Mouse (Mus musculus): ENCODE measurements around the gene Ttc27.

Gene Ttc27

DNA sequence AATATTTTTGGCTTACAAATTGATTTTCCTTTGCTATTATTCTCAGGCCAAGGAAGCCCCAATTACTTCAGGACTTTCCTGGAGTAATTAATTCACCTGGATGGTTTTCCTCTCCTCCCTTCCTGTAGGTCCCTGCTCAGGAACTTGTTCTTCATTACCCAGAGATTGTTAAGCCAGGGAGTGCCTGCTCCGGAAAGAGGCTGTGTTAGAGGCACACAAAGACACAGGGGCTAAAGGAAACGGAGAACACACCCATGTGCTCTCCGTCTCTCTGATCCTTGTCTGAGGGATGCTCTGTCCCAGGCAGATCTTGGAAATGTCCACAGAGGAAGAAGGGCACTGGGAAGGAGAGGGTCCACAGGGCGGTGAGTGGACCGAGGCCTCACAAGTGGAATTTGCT lies 158.2 kb downstream of the Ttc27 start:
- no peak for DNase-seq (ENCODE audit: low read depth in 1 of 2, low spot score in 2 of 2)

DNA sequence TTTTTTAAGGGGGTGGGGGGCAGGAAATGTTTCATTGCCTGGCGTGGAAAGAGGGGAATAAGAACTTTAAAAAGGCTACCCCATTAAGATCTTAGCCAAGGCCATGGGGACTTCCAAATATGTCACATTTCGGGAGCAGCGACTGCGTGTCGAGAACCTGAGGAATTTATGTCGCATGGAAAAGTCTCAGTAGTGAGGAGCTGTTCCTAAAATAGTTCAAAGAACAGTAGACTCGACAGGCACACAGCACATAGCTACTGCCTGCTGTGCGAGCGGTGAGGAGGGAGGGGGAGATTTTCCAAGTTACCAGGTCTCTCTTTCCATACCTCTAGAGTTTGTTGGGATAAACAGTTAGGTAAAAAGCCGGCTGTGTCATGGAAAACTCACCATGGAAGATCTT lies 159.4 kb downstream of the Ttc27 start:
- no peak for DNase-seq (ENCODE audit: low read depth in 1 of 2, low spot score in 2 of 2)

DNA sequence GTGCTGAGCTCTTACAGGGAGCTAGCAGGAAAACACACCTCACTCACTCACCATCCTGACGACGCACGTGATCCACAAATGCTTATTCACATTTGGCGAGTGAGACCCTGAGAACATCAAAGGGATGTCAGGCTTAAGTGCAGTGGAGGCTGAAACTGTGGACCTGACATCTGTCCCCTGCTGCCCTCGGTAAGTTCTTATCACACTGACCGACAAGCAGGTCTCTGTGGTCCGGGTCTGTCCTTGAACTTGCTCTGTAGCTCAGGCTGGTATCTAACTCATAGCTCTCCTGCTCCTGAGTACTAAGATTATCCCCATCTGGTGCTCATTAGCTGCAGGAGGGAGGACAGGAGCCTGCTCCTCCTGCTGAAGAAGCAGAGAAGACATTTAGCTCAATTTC lies 162.2 kb downstream of the Ttc27 start:
- no peak for DNase-seq (ENCODE audit: low read depth in 1 of 2, low spot score in 2 of 2)

DNA sequence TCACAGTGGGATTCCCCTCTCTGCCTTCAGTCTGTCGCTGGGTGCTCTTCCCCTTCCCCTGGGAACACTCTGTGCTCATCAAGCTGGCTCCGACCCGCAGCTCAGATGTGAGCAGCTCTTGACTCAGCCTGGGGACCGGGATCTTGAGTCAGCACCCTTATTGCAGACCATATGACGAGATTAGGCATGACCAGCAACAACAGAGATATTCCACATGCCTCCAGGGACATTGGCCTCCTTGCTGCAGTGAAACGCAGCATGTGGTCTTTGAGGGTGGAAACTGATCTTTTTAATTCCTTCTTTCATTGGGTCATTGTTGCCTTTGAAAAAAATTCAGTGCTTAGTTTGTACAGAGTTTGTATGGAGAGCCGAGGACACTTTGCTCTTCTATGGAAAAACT lies 169.5 kb downstream of the Ttc27 start:
- no peak for DNase-seq (ENCODE audit: low read depth in 1 of 2, low spot score in 2 of 2)

DNA sequence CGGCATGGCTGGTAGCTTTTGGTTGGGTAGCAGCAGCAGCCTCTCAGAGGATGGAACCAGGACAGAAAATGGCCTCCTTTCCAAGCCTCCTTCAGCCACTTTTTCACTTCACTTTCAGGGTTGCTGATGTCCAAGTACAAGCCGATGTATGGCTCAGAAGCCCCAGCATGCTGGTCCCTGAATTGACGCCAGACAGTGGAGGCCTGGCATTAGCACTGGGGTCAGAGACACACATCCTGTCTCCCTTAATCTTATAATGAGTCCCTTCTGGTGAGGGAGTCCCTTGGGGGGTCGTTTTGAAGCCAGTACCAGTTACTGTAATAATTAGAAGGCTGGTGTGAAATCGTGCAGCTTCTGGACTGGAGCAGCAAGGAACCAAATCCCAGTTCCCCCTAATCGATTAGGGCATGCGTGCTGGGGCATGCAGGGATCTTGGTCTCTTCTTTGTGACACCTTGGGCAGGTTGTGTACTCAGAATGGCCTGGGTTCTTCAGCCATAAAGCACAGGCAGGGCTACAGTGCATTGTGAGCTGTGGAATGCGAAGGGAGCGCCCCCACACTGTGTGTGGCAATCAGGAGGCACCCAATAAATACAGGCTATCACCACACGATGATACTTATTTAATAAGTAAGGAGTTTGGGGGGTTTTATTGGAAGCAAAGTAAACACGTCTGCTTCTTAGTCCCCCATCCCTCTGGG lies 171.5 kb downstream of the Ttc27 start:
- DNase-seq (ENCODE audit: low read depth in 1 of 2, low spot score in 2 of 2), result no peak

DNA sequence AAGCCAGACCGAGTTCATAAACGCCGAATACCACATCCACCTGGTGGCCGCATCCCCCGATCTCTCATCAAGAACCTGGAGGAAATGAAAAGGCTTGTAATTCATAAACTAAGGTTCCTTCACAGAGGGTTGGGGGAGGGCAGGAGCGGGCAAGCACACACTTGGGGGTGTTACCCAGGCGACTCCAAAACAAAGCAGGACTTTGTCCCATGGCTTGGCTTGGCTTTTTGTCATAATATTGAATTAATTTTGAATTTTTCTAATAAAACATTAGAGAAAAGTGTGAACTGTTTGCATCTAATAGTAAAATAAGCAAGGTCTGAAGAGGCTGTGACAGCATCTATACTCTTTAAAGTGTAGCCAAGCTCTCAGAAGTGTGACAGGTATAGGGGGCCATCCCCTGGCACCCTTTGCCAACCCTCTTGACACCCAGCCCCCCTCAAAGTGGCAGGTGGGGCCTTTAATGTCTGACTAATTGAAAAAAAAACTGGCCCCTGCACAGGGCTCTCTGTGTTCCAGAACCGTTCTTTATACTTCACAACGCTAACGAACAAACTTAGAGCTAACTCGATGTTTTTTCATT lies 172.1 kb downstream of the Ttc27 start:
- no peak for DNase-seq (ENCODE audit: low read depth in 1 of 2, low spot score in 2 of 2)

DNA sequence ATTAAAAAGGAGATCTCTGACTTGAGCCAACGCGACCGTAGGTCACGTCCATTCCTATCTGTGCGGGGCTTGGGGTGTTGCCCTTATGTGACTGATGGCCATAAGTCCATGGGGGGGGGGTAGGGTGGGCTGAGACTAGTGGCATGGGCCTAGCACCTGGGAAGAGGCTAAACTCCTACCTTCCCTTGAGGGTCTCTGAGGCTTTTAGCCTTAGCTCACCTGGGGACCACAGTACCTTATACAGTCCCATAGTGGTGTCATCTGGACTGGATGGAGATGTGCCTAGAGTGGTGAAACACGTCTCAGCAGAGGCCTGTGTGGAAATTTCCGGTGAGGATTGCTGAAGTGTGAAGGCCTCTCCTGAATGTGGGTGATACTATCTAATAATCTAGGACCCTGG lies 184.9 kb downstream of the Ttc27 start:
- DNase-seq (ENCODE audit: low read depth in 1 of 2, low spot score in 2 of 2), result no peak

DNA sequence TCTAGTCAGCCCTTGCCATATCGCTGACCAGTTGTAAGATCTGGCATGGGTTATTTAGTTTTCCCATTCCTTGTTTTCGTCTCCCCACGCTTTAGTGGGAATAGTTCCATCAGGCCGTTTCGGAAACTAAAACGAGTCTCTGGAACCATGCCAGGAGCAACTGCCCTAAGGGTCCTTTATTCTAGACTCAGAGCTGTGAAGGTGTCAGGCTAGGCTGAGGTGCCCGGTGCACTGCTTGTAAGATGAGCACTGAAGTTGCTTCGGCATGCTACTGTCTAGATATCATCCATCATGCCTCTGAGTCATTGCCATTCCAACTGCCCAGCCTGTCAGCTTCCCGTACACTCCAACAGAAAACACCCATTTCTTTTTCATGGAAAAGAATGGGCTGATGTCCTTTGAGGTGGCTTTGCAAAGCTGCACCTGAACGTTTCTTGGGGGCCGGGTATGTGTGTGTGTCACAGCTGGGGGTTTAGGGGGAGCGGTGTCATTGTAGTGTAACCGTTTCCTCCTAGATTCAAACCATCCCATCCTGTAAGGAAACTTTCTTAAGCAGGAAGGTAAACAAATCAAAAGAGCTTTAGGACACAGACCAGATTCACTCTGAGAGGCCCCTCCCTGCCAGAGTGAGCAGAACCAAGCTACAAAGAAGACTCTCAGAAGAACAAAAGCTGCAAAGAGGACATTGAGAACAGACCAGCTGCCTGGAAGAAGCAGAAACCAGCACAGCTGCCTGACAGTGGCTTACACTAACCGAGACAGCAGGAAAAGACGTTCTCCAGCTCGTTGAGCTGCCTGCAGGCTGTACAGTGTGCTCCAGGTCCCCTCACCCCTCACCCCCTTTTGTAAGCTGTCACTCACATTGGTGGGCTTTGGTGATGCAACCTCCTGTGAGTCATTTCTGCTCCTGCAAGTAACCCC lies 186.1 kb downstream of the Ttc27 start:
- DNase-seq (ENCODE audit: low read depth in 1 of 2, low spot score in 2 of 2), result no peak

DNA sequence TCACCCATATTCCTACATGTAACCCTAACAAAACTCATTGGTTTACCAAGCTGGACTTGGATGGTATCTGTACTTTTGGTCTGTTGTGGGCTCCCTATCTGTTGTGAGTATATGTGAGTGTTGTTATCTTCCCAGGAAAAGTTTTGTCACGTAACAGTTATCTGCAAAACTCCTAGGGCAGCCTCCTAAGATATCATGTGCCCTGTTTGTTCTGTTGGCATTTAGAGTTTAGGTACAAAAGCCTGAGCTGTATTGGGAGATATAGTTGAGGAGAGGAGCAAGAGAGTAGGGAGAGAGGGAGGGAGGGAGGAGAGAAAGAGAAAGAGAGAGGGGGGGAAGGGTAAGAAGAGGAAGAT lies 186.8 kb downstream of the Ttc27 start:
- no peak for DNase-seq (ENCODE audit: low read depth in 1 of 2, low spot score in 2 of 2)

DNA sequence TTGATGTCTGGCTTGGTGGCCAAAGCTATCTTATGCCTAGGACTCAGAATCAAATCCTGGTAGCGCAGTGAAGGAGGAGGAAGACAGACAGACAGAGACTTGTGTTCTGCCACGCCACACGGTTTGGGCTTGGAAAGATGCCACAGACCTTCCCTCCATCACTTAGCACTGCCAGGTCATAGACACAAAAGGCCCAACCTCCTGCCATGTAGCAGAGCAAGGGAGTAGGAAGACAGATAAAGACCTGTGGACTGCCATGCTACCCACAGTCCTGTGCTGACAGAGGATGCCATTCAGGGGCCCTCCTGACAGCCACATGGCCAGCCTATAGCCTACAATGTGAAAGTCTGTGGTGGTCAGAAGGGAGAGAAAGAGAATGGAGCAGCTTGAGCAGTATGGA lies 187.4 kb downstream of the Ttc27 start:
- no peak for DNase-seq (ENCODE audit: low read depth in 1 of 2, low spot score in 2 of 2)

DNA sequence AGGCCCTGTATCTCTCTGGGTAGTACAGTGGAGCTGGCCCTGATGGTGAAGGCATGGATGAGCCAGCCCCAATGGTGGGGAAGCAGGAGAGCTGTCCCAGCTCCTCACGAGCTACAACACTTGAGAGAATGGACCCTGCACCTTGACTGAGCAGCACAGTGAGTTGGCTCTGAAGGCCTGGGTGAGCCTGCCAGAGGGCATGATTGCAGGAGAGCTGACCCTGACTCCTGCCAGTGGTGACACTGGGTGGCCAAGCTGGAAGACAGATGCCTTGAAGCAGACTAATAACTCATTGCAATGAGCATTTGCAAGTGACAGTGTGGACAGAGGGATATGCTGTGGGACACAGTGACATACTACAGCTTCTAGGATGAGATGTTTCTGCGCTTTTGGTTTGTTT lies 195.5 kb downstream of the Ttc27 start:
- no peak for DNase-seq (ENCODE audit: low read depth in 1 of 2, low spot score in 2 of 2)

Measured in monocyte, adult 2 months (primary cell).